Mouse (Mus musculus): ENCODE results near the gene Rad51ap2.

The Rad51ap2 gene

DNA sequence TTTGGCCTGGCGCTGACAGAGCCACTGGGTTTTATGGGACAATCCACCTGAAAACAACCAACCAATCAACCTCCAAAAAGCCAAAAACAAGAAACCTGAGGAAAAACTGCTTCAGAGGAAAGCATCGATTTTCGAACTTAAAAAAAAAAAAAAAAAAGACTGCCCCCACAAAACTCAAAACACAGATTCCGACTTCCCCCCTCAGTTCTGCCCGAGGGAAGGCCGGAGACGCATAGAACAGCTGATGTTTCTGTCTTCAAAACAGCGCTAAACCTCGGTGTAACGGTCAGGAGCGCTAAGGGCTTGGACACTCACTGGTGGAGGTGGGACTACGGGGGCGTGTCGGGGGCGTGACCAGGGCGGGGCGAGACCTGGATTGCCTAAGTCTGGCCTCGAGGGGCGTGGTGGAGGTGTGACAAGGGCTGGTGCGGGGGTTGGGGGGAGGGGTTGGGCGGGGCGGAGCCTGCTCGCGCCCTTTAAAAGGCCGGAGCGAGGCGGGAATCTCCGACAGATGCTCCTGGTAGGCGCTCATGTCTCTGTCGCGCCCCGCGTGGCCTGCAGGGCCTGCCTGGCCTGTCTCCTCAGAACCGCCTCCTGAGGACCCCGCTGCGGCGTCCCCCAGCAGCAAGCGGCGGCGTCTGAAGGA is at the start of gene Rad51ap2:
Rad51ap2 (plus strand) TSS at position 531 of the 646 bp plus-strand sequence.
- DNase-seq (ENCODE audit: extremely low read depth, low read depth): no peak

DNA sequence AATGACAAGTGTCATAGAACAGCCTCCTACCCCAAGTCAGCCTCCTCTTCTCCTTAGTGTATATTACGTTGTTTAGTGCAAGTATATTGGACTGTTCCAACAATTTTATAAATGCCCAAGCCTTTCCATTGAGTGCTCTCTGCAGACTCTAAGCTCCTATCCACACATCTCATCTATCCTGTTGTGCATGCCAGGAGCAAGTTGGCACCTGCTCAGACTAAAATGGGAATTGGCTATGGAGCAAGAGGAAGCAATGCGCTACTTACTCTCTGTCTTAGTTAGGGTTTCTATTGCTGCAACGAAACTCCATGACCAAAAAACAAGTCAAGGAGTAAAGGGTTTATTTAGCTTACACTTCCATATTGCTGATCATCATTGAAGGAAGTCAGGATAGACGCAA is 48.2 kb upstream of the Rad51ap2 start:
- DNase-seq (ENCODE audit: extremely low read depth, low read depth): no peak

DNA sequence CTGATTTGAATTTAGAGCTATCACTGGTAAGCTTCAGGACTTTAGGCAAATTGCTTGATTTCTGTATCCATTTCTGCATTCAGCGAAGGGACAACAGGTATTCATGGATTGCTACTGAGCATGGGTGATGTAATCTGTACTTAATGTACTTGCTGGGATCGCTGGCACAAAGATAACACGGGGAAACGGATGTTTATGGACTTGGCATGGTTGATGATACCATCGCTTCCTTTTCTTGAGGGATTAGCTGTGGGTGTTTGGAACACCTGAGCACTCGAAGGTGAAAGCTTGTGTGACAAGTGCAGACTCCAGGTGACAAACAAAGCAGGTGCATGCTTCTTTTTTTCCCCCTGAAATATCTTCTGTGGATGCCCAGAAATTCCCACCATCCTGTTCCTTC is 37.8 kb upstream of the Rad51ap2 start:
- DNase-seq (ENCODE audit: extremely low read depth, low read depth): no peak

DNA sequence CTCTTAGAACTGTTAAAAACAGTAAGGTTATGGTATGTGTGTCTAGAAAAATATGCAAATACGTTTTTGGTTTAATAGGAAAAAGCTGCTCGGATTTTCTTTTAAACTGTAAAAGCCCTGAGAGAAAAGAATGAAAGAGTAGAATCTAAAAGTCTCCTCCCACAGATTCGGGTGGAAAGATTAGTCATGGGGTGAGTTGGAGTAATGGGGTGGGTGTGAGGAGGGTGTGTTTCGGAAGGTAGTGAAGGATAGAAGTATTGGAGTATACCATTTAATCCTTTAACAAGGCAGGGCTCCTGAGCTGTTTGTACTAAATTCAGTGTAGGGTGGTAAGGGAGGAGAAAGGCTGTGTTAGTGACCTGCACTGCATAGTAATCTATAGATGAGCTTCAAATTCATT is 28.5 kb upstream of the Rad51ap2 start:
- DNase-seq (ENCODE audit: extremely low read depth, low read depth): no peak

DNA sequence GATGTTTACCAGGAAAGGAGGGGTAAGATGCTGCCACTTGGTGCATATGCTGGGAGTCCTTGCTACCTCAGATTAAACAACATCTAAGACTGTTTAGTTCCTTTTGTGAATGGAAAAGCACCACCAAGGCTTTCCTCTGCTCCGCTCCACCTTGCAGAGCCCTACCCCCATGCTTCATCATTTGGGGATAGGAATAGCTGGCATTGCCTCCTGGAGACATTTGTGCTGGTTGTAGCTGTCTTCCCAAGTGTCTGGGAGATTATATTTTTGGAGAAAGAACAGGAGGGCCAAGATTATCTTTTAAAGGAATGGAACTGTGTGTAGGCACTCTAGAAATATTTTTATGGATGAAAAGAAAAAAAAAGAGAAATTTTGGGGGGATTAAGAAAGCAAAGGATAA is 22.8 kb upstream of the Rad51ap2 start:
- DNase-seq (ENCODE audit: extremely low read depth, low read depth): no peak

DNA sequence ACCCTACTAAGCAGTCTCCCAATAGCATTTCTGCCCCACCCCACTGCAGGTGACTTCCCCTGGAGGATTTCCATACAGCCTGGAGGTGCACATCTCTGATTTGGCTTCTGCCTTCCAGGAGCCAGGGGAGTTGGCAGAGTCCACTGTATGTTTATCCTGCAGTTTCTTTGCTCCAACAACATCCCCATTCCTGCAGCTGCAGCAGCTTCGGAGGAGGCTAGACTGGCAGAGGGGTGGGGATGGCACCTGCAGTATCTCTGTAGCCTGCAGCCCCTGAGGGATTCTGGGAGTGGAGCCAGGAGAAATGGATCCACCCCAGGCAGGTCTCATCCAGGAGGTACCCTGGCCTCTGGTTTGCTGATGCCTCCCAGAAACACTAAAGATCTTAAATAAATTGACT is 22.2 kb upstream of the Rad51ap2 start:
- no peak for DNase-seq (ENCODE audit: extremely low read depth, low read depth)

DNA sequence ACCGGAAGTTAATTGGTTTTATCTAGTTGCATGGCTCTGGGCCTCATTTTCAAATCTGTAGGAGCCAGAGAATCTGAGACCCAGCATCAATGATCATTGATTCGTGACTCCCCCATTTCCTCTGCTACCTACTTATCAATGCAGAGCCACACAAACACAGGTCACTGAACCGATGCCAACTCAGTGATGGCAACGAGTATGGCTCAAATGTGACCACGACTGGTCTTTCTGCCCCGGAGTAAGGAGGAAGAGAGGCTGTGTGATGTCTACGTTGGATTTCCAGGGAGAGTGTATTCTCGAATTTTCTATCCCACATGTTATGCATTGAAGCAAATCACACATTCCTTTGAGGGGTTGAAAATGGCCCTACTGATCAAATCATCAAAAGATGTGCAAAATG is 21.4 kb upstream of the Rad51ap2 start:
- DNase-seq (ENCODE audit: extremely low read depth, low read depth): no peak

DNA sequence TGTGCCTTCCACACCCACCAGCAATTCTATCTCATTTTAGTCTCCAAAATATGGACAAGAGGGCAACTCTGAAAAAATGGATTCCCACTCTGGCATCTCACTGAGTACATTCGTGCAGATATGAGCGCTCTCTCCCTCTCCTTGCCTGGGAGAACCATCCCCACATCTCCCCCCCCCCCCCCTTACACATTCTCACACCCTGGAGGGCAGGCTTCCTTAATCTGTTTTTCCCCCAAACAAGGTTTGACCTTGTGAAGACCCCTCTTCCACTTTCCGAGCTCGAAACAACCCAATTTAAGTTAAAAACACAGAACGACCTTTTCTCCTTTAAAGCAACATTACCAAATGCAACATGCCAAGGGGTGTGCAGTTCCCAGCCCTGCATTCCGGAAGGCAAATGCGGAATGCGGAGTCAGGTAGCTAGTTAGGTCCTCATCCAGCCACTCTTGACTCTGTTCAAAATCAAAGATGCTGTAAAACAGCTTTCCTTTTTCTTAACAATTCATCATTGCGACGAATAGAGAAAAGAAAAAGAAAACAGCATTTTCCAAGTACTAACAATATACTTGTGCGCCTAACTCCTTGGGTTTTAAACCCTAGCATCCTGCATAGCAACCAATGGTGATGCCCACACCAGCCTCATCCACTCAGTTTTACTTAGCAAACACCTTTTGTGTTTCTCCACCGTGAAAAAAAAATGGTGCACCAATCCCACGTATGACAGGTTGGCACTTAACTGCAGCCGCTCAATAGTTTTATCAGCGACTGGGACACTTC is 20.4 kb upstream of the Rad51ap2 start:
- no peak for DNase-seq (ENCODE audit: extremely low read depth, low read depth)

DNA sequence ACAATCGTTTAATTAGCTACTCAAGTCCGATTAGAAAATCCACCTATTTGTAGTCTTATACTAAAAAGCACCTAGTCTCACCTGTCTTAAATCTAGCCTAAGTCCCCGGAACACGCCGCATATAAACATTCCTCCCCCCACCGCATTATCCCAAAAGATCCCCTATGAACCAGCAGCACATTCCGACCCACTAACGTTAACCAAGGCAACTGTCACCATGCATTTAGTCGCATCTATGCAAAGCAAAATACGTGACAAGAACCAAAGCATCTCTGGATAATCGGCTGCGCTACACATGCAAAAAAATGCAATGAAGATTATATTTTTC is 19.9 kb upstream of the Rad51ap2 start:
- no peak for DNase-seq (ENCODE audit: extremely low read depth, low read depth)

DNA sequence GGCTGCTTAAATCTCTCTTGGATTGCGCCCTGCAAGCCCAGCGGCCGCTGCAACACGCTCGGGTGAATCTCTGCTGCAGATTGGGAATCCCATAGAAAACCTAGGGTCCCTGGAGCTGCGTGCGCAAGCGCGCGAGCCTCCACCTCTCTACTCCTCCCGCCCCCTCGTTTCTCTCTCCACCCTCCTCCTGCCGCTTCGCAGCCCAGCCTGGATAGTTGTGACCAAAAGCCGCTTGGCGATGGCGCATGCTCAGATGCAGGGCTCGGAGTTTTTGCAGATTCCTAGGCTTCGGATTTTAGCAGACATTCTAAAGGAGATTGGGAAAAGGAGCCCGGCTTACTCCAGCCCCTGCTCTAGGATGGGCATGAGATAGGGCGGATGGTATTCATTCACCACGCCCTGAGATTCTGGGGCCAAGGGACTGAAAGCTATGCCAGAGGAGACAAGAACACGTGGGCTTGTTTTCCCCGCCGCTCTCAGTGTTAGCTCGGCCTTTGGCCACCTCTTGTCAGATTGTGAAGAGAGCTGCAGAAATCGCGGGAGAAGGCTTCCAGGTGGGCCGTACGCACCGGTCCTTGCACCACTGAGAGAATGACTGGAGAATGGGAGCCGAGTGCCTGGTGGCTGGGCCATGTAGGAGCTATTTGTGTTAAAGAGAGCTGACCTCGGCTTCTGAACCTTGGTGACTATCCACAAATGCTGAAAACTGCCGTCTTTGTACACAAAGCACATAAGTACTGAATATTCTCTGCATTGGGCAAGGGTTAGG is 19.2 kb upstream of the Rad51ap2 start, which contains the start of gene Vsnl1:
Vsnl1 (minus strand) TSS at position 117 of the 769 bp plus-strand sequence.
- no peak for DNase-seq (ENCODE audit: extremely low read depth, low read depth)

DNA sequence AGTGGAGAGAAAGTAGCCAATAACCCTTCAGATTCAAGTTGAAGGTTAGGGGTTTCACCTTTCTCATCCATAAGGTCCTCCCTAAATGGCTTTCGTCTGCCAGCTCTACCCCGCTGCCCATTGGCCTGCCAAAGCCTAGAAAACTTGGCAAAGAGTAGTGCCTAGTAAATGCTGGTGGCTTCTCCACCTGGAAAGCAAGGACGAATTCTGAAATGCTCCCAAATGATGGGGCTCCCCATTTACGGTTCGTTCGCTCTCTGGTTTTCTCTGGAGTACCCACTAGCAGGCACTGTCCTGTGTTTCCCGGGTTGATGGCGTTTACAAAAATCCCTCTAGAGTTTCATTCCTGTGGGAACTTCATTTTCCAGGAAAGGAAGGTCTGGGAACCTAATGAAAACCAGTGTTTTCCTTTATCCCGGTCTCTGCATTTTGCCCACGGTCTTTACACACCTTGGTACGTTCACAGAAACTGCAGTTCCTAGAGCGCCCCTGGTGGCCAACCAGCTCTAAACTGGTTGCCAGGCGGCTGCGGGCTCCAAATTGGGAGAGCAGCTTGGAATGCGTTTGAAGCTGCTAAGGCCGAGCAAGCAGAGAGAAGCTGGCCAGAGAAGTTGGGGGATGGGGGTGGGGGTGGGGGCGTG is 18.5 kb upstream of the Rad51ap2 start:
- no peak for DNase-seq (ENCODE audit: extremely low read depth, low read depth)

DNA sequence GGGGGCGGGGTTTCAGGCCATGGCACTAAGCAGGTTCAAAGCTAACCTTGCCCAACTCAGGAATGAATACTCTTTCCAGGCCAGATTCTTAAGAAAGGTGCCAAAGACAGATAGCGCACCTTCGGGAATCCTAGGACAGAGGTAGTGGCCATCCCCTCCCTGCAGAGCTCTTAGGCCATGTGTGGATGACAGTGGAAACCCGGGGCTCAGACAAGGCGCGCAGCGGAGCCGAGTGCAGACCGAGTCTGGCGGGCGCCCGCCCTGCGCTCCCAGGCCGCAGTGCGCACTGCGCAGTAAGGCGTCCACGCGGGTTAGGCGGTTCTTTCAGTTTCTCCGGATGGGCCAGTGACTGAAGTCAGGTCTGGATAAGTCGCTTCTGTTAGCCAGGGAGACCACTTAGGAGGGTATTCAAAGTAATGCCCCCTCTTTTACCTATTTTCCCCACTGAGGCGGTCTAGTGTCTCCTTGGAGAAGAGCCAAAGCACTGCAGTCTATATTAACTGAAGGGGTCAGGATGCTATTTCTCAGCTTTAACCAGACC is 17.9 kb upstream of the Rad51ap2 start:
- DNase-seq (ENCODE audit: extremely low read depth, low read depth): no peak

DNA sequence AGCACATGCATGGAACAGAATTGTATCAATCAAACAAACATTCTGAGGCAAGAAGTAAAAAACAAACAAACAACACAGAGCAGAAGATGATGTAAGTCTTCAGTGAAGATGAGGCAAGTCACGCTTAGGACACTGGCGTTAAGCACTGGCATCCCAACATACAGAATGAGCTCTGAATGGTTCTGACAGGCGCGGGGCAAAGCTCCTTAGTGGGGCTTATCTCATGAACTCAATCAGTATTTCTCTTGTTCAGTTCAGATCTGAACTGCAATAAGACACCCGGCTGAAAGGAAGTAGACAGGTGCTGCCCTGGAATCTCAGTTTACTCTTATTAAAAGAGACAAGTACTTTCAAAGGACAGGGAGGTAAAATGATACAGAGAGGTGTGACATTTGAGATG is 1.7 kb upstream of the Rad51ap2 start:
- DNase-seq (ENCODE audit: extremely low read depth, low read depth): no peak

DNA sequence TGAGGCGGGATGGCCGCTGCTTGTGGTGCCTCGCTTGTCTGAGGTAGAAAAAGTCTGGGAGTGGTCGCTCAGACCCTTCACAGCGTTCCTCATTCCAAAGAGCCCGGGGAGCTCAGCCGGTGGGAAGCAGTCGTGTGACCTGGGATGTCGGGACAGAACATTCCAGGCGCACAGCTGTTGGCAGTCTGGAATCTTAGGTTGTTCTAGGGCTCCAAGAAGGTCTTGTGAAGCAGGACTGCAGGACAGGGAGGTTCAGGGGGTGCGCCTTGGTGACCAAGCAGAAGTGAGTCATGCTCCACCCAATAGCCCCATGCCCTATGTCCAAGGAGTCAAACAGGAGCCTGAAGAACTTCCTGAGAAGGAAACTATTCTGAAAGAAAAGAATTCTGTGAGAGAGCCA is 334 bp downstream of the Rad51ap2 start:
- no peak for DNase-seq (ENCODE audit: extremely low read depth, low read depth)

DNA sequence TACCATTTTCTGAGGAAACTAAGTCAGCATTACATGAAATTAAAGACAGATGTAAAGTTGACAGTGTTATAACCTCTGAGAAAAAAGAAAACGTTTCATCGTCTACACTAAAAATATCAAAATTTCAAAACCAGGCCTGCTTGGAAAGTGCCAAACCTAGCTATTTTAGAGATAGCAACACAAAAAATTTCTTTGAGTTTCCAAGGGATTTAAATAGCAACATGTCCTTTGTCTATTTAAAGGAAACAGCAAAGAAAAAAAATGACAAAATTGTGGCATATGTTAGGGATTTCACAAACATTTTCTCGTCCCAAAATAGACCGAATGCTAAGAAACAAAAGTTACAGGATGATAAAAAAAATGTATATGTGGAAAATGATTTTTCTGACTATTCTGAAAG is 753 bp downstream of the Rad51ap2 start:
- DNase-seq (ENCODE audit: extremely low read depth, low read depth): no peak
